Mouse (Mus musculus) embryo, embryonic 11 days (tissue): ENCODE data around the gene Rab4a.

Experiments
- DNase-seq: peaks from one replicate; pipeline ENCODE4 v3.0.0-alpha.2; 2015

The Rab4a gene

DNA sequence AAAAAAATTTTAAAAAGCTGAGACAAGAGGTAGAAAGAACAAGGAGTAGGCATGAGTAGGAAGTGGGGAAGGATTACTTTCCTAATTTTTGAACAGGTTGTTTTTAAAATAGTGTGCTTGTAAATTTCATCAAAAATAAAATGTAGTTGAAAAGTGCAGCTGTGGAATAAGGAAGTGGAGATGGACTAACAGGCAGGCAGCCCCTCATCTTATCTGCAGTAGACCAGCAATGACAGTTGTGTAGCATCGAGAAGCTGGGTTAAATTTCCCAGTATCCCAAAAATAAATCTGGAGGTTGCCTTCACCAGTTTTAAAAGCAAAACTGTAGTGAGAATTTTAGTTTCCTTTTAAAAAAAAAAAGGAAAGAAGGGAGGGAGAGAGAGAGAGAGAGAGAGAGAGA lies 48.5 kb downstream of the Rab4a start:
- no peak for DNase-seq

DNA sequence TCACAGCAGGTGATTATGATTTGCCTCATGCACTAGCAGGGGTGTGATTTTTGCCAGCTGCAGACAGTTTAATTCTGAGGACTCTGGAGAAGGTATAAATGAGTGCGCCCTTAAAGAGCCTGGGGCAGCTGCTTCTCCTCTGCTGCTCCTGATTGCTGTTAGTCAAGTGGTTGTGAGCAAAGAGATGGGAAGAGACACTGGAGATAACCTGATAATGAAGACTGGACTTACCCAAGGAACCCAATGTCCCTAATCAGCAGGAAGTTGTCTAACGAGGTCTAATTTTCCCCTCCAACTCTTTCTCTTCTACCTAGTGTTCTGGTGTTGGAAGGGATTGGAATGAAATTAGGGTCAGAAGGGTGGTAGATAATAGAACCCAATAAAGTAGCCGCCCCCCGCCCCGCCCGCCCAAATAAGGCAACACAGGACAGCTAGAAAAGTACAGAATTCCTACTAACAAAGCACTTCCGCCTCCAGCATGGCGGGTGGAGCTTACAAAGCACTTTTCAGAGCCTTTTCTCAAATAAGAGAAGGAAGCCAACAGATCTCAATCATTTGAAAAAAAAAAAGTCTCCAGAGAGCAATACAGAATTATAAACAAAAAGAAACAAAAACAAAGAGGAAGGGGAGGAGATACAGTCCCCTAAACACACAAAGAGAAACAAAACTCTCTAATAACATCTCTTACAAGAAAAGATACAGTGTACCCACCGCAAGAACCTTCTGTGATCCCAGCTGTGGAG lies 49.1 kb downstream of the Rab4a start:
- no peak for DNase-seq

DNA sequence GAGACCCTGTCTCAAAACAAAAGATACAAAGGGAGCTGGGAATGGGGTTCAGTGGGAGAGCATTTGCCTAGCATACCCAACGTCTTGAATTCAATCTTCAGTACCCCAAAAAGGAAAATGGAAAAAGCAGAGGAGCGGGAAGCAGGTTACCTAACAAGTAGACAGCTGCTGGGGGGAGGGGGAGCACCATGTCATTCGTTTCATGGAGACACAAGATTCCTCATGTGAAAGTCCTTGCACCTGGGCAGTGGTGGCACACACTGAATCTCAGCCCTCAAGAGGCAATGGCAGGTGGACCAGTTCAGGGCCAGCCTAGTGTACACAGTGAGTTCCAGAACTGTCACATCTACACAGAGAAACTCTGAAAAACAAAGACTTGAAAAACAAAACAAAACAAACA lies 51.6 kb downstream of the Rab4a start:
- no peak for DNase-seq

DNA sequence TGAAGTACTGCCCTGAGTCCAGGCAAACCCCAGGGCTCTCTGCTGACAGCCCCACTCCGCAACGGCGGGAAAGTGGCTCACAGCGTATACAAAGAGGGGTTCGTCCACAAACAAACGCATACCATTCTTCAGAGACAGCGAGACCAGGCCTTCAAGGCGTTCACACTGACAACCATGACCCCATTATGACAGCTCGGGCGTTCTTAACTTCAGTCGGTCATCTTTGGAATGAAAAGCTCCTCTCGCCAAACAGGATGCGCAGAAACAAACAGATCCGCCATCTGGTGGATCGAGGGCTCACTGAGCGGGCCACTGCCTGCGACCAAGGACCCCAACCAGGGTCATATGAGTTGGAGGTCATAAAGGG lies 52.8 kb downstream of the Rab4a start:
- DNase-seq: peak; percentile 59

DNA sequence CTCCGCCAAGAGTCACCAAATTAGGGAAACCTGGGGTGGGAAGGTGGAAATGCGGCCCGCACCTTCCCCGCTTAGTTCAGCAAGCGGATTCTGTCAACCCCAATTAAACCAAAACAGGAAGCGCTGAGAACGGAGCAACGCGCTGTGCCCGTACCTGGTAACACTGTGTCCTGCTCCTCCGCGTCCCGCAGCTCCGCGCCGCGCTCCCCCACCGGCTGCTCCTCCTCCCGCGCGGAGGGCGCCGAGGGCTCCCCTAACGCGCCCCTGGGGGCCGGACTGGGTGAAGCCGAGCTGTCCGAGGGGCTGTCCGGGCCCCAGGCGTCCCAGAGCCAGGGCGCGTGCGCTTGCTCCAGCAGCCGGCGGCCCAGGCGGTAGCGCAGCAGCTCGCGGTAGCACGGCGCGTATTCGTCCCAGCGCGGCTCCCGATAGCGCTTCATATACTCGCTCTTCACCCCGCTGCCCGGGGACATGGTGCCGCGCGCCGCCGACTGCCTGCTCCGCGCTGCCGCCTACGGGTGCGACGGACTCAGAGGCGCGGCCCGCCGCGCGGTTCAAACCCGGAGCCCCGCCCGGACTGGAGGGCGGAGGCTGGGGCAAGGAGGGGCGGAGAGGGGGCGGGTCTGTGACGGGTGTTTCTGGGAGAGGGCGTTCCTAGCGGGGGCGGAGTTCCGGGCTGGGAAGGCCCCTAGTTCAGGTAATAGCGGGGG lies 53.3 kb downstream of the Rab4a start:
- DNase-seq: peak; percentile 96

DNA sequence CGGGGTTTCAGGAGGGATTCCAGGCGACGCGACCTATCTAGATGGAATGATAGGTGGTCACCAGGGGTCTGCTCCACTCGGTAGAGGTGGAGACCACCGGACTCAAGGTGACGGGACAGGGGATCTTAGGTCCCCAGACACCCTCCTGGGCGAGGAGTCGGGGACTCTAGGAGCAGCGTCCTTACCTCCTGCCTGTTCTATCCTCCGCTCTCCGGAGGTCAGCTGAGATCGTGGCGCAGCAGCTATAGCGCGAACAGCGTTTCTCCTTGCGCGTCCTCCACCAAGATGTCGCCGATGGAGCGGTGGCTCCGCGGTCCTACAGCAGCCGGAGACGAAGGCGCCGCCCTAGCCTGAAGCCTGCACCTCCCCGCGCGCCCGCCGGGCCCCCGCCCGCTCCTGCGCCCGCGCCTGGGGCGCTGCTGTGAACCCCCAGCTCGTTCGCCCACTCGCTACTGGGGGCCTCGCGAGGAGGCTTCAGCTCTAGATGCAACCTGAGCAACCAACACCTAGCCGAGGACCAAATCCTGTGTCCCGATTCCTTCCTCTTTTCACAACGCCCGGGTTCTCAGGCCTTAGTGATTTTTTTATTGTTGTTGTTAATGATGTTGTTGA lies 54.0 kb downstream of the Rab4a start, which contains the start of gene Ccsap:
TSS of gene Ccsap (minus strand) at position 562 of the 612 bp plus-strand sequence.
- DNase-seq: peak; percentile 67

DNA sequence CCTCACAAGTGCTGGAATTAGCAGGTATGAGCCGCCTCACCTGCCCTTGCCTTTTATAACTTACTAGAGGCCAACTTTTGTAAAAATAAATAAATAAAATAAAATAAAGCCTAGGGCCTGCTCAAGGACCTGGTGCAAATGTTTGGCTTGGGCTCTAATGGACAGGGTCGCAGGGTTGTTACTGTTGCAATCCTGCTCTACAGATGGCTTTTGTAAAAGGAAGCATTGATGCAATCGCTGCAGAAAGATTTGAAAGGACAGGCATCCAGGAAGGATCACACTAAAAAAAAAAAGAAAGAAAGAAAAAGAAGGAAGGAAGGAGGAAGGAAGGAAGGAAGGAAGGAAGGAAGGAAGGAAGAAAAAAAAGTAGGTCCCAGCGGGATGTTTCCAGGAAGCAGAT lies 54.6 kb downstream of the Rab4a start:
- no peak for DNase-seq

DNA sequence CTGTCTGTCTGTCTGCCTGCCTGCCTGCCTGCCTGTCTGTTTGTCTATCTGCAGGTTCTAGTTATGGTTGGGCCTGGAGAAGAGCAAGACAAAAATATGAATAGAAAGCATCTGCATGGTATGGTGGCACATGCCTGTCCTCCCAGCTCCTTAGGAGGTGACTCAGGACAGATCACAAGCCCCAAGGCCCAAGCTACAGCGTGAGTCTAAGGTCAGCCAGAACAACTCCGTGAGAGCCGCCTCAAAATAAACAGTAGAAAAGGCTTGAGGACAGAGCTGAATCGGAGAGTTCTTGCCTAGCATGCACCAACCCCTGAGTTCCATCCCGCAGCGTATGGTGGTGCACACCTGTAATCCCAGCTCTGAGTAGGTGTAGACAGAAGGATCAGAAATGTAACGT lies 60.0 kb downstream of the Rab4a start:
- no peak for DNase-seq

DNA sequence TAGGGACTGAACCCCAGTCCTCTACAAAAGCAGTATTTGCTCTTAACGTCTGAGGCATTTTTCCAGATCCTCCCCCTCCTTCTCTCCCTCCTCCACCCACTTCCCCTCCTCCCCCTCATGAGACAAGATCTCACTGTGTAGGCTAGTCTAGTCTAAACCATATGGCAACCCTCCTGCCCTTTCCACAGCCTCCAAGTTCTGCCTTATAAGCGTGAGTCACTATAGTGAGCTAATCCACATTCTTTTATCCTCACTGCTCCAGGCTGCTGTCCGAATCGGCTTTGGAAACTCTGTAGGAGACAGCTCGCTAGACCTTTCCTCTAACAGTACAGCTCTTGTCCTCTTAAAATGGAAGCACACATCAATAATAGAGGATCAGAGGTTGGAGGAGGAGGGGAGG lies 61.2 kb downstream of the Rab4a start:
- DNase-seq: no peak

DNA sequence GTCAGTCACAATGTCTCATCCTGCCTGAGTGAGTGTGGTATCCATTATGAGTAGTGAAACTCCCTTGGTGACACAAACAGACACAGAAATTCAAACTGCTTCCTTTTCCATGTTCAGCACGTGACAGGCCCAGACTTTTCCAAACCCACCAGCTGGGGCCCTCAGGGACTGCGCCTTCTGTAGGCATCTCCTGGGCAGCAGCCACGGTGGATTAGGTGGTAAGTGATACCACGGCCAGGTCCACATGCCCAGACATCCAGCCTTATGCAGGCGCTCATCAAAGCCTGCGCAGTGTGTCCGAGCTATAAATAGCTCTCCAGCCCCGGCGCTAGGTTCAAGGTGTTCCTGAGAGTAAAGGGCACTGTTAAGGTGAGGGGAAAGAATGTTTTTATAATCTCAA lies 66.3 kb downstream of the Rab4a start:
- DNase-seq: no peak

DNA sequence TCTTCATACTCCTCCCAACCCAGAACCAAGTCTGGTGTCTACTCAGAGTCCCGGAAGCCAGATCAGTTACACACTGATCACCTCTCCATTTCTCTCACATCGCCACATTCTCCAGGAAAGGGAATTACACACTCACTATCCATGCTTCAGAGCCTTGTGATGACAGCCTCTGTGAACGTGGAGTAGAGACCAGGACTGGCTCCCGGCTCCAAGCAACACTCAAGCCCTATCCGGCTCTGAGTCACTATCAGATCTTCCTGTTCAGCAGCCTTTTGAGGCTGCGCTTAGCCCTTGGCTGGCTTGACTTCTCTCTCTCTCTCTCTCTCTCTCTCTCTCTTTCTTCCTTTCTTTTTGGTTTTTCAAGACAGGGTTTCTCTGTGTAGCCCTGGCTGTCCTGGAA lies 67.6 kb downstream of the Rab4a start:
- no peak for DNase-seq

DNA sequence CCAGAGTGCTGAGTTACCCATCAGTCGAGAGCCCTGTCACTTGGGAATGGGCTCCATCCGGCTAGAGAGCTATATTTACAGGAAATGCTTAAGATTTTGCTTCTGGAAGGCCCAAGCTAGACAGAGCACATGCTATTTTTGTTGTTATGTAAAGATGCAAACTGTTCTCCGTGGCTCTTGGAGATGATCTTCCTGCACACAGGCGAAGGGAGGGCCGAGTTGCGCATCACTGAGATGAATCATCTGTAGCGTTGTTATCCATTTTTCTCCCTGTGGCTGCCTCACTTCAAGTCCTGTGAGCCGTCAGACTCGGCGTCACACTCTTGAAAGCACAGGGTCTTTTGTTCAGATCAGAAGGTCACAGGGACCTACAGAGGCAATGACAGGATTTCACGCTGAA lies 68.5 kb downstream of the Rab4a start:
- no peak for DNase-seq

DNA sequence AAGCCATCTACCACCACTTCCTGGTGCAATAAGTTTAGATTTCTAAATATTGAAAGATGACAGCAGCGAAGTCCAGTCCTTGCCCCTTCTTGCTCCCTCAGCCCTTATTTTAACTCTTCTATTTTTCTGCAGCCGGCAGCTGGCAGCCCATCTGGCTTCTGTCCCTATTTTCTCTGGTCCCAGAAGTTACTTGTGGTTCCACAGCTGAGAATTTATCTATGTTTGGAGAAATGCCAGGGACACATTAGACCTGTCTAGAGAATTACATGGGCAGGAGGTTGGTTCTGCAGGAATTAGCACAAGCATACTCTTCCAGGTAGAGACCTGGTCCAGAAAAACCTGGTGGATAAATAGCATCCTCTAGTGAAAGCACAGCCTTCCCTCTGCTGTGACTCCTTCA lies 72.1 kb downstream of the Rab4a start:
- no peak for DNase-seq

DNA sequence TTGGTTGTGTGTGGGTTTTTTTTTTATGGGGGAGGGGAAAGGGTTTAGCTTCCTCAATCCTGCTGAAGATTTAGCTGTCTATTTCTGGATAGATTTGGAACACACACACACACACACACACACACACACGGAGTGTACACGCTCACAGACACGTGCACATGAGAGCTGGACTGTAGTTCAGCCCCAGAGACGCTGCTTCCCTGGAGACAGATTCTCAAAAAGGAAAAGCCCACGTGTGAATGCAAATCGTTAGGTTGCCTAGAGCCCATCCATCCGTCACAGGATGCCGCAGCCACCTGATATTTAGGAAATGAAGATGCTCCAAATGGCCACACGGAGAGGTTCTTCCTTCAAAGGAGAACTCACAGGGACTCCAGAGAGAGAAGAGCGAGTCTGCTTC lies 74.5 kb downstream of the Rab4a start:
- DNase-seq: no peak

DNA sequence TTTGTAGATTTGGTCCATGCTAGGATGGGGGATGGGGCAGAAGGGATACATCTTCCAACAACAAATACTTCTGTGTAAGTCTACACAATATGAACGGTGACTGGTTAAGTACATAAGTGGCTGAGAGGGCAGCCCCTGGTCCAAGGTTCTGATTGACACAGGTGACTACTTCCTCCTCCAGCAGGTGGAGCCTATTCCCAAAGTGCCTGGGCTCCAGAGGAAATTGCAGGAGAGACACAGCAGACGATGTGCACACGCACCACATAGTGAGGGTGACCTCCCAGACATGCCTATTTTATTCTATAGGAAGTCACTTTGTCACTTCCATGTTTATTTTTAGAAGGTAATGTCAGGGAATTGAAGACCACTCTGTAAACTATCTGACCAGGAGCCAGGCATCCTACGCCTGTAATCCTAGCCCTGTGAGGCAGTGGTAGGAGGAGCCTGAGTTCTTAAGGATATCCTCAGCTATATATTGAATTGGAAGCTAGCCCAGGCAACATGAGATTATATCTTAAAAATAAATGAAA lies 75.1 kb downstream of the Rab4a start:
- DNase-seq: no peak

DNA sequence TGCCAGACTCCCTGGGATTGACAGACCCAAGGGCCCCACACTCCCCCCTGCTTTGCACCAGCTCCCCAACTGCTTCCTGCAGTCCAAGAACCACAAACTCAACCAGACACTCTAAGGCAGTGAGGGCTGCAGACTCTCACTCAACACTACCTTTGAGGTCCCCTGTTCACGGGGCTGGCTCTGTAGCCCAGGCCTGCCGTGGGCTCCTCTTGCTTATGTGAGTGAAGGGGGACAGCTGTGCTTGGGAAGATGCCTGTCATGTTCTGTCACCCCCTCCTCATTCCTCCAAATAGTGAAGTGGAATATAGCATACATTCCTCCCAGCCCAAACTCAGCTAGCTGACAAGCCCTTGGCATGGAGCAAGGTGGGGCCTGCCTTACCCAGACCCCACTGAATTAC lies 76.6 kb downstream of the Rab4a start:
- no peak for DNase-seq

DNA sequence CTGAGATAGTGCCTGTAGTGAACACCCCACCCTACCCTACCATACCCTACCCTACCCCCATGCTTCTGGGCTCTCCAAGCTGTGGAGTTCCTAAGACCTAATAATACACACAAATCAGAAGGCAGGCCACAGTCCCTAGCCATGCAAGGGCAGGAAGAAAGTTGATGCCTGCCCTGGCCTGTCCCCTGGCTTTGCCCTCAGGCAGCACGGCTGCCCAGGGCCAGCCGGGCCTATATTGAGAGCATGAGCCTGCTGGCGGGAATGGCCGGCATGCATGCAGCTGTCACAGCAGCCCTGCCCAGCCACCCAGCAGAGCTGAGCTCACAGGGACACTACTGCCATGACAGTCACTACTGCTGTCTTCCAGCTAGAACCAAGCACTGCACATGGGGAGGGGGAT lies 77.3 kb downstream of the Rab4a start:
- no peak for DNase-seq
